Mouse (Mus musculus): ENCODE measurements around the gene Ptprd.

Ptprd gene

GRCm38 (mm10) chr4:76023756-76024501, 2187.8 kb downstream of the Ptprd start:
- no peak for DNase-seq (ENCODE audit: low spot score)

- no peak for DNase-seq (ENCODE audit: low spot score)
These were observed 2190.1 kb downstream of the Ptprd start for GRCm38 (mm10) chr4:76021670-76022069.

DNA sequence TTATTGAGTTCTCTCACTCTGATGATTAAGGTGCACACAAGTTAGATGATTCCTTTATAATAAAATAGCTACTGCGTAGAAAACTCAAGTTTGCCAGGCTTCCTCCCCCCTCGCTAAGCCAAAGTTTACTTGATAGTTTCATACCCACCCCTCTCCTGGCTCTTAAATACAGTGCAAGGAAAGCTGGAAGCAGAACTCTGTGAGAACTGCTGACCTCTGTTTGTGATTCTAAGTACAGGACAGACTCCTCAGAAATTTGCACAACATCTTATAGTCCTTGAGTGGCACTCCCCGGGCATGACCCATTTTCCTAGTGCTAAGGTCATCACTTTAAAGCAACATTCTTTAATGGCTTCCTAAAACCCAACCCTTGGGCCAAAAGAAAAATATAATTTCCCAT, 2196.7 kb downstream of the Ptprd start:
- no peak for DNase-seq (ENCODE audit: low spot score)

GRCm38 (mm10) chr4:76014151-76014840, 2197.5 kb downstream of the Ptprd start:
- DNase-seq (ENCODE audit: low spot score), result no peak

DNA sequence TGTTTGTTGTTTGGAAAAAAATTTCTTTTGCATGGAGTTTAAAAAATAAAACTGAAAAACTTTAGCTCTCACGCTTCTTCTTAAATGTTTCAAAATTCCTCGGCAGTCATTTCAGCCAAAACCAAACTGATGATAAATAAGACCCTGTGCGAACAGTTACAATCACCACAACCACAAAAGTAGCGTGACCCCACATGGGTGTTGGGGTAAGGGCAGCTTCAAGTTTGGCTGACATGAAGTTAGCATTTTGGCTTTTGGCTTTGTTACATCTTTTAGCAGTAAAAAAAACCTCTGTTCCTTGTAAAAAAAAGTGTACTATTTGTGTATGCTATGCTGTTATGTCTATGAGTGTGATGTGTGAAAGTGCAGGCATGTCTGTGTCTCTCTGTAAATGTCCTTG, 2203.2 kb downstream of the Ptprd start:
- DNase-seq (ENCODE audit: low spot score), result no peak

DNA sequence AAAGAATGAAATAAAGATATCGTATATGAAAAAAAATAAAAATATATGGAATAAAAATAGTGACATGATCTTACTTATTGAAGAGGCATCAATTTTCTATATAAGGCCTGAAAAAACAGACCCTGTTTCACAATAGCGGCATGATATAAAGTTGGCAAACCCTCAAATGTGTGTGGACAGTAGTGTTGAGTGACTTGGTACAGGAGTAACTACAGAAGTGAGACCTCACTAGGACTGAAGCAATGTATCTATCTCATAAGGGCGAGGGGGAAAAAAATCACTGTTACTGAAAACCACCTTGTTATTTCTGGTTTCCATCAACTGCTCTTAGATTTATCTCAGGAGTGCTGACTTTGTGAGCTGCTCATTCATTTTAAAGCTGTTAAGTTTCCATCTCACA, 2204.5 kb downstream of the Ptprd start:
- DNase-seq (ENCODE audit: low spot score), result no peak

- DNase-seq (ENCODE audit: low spot score), result no peak
These were observed 2205.0 kb downstream of the Ptprd start for GRCm38 (mm10) chr4:76006717-76007116.

DNA sequence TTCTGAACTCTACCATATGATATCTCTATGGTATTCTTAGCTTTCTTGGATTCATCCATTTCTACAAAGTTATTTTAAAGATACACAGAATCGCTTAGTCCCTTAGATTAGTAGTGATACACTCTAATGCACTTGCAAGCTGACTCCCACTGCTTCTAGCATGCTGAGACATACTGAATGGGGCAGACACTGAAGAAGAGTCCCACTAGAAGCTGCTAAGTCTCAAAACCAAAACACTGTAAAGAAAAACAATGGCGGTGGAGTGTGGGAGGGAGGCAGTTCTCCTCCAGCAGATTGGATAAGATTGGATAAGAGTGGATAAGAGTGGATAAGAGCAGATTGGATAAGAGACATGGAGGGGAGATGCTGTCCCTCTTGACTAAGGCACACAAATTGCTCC, 2207.6 kb downstream of the Ptprd start:
- no peak for DNase-seq (ENCODE audit: low spot score)

- DNase-seq (ENCODE audit: low spot score), result no peak
These were observed 2211.5 kb downstream of the Ptprd start for GRCm38 (mm10) chr4:76000258-76000657.

DNA sequence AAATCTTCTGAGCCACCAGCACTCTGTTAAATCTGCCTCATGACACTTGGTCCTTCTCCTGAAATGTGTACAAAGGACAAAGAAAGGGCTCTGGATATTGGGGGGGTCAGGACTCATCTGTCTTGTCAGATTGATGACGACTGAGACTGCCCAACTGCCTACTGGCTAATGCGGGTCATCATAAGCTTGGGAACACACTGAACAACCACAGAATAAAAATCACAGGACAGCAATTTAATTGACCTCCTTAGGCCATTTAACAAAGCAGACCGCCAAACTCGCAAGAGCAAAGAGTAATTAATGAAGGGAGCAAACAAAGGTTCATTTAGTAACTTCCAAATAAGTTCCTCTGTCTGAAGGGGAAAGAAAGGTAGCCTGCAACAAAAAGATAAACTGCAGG, 2215.9 kb downstream of the Ptprd start:
- no peak for DNase-seq (ENCODE audit: low spot score)

DNA sequence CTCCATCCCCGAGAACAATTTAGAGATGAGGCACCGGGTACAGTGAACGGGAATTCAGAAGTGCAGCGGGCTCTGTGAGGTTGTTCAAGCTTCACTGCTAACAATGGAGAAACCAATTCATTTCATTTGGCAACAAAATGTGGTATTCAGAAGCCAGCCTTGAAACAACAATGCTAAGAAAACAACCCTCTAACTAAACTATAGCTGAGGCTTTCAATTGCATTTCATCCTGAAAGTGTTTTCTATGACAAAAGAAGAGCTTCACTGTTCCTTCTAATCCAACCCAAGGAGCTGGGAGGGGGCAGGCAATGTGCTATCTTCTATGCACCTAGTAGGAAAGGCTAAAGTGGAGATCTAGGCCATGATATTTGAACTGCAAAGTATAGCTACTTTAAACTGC, 2217.2 kb downstream of the Ptprd start:
- no peak for DNase-seq (ENCODE audit: low spot score)

DNA sequence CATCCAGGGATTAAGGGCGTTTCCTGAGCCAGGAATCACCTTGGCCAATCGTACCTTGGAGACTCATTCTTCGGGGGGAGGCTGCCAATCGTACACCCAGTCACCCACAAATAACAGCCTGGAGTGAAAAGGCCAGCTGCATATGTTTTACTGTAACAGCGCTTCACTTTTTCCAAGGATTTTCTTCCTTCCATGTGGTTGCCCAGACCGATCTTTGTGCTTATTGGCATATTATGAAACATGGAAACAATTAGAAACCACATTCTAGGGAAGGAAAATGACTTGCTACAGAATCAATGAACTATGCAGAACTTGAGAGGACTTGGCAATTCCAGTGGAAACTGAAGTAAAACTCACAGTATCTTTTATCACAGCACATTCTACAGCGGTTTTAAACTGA, 2218.7 kb downstream of the Ptprd start:
- no peak for DNase-seq (ENCODE audit: low spot score)

GRCm38 (mm10) chr4:75991621-75992245, 2220.0 kb downstream of the Ptprd start:
- no peak for DNase-seq (ENCODE audit: low spot score)

DNA sequence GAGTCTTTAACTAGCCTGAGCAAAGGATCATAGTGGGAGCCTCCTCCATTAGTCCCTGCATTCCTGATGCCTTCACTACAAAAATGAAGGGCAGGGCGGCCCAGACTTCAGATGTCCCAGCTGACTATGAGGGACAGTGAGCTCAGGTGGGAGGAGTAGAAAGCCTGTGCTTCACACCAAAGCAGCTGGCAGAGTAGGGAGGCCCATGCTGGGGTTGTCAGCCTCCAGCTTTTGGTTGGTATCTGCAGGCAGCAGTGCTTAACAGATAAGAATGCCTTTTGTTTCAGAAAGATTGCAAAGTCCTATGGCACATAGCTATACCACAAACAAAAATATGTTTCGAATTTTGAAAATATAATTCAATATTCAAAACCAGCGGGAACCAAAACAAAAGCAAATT, 2237.0 kb downstream of the Ptprd start:
- DNase-seq (ENCODE audit: low spot score), result no peak

- no peak for DNase-seq (ENCODE audit: low spot score)
These were observed 2238.4 kb downstream of the Ptprd start for GRCm38 (mm10) chr4:75973322-75973721.

DNA sequence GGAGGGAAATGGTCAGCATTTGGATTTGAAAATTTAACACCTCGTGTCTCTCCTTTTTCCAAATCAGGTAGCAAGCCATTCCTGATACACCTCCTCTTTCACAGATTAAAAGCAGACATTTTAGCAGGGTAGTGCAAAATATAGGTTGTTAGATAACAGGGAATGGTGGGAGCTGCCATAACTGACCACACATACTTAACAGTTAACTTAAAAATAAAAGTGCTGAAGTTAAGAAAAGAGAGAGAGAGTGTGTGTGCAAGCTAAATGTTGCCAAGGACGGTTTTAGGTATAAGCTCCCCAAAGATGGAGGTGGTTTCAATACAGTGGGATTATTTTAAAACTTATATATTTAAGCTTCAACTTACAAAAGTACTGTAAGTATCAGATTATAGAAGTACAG, 2241.8 kb downstream of the Ptprd start:
- DNase-seq (ENCODE audit: low spot score), result no peak

- DNase-seq (ENCODE audit: low spot score), result no peak
These were observed 2243.1 kb downstream of the Ptprd start for GRCm38 (mm10) chr4:75968618-75969017.

DNA sequence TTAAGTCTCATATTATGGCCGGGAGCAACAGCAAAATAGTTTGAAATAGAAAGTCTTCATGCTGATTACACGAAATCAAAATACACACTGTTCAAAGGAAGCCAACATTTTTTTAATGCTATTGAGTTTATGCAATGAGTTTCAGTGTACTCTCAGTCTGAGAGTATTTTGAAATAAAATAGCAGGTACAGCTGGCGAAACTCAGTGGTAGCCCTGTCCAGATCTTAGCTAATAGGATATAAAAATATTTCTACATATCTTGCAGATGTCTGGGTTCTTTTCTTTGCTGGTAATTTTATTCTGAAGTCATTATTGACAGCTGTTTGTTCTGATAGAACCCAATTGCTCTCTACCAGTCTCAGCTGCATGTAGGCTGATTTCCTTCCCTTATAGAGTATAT, 2246.0 kb downstream of the Ptprd start:
- no peak for DNase-seq (ENCODE audit: low spot score)

GRCm38 (mm10) chr4:75962916-75963315, 2248.8 kb downstream of the Ptprd start:
- no peak for DNase-seq (ENCODE audit: low spot score)

- no peak for DNase-seq (ENCODE audit: low spot score)
These were observed 2249.9 kb downstream of the Ptprd start for GRCm38 (mm10) chr4:75961865-75962264.

GRCm38 (mm10) chr4:75953349-75954060, 2258.3 kb downstream of the Ptprd start:
- DNase-seq (ENCODE audit: low spot score), result no peak

- DNase-seq (ENCODE audit: low spot score), result no peak
These were observed 2261.2 kb downstream of the Ptprd start for GRCm38 (mm10) chr4:75950582-75950981.

DNA sequence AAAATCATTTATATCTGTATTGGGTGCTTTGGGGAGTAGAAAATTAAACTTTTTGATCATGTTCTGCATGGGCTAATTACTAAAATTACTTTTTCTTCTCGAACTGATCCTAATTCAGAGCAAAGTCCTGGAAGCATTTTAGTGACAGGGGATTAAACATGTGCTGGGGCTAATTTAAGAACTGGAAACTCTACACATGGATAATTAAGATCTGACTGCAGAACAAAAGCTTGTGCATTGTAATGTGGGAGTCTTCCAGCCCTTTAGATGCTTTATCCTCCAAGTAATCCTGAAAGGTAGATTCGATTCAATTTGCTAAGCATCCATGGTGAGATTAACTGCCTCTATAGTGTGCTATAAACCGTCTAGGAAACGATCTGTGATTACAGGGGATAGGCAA, 2316.9 kb downstream of the Ptprd start:
- DNase-seq (ENCODE audit: low spot score), result no peak
